Mouse (Mus musculus) neutrophil, adult 5-6 weeks (primary cell): ENCODE data around the gene Gna11. TPM values are rescaled to one million over a fixed set of nuclear protein-coding genes. Genes with fewer than 3 reads are reported as not detected.
A peak's percentile ranks its signal among the peaks of the same experiment; 100 is the strongest.

Experiments used
- ATAC-seq: fragments of 151-379, 151-347 bp; 2 replicates; pipeline ENCODE4 v1.8.0; 2017; ENCODE audit warnings: mild to moderate bottlenecking, moderate TSS enrichment; ENCODE audit not compliant: insufficient number of reproducible peaks, poor library complexity, low FRiP score, severe bottlenecking; ENCODE audit errors: extremely low read depth
- total RNA-seq: library from RNA; stranded (forward); fragments of 200-1000 nt; gene quantifications from 2 replicates; pipeline ENCODE4 v1.2.3, GENCODE M21; 2017

Gene Gna11
- total RNA-seq, 1 experiment from 2014 or later = 13.5 TPM

DNA sequence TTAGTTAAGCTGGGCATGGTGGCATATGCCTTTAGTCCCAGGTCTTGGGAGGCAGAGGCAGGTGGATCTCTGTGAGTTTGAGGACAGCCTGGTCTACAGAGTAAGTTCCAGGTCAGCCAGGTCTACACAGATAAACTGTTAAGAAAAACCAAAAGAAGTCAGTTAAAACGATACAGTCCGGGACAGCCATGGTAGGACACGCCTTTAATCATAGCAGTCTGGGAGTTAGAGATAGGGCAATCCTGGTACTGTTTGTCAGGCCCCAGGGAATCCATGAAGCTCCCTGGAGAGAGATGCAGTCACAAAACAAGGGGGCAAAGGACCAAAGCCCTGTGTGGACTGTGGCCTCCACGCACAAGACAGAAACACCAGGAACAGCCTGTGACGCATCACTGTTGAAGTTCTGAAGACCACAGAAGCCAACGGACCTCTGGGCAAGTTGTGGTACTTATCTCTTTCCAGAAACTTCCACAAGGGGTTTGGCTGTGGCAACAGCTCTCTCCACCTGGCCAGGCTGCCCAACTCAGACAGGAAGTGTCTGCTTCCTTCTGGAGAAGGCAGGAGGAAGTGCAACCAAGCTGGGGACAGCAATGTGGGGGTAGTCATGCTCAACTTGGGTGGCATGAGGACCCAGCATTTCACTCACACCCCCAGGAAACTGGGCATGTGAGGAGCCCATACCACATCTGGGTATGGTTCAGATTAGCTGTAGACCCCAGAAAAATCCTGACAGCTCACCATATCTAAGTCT lies 25.6 kb downstream of the Gna11 start:
- ATAC-seq = peak; percentile 25; the same call in 1 of the 2 replicates

GRCm38 (mm10) chr10:81518546-81518945 lies 26.4 kb downstream of the Gna11 start:
- peak; percentile 74 for ATAC-seq

- ATAC-seq = peak; percentile 64
Measured at GRCm38 (mm10) chr10:81517227-81517626, 27.8 kb downstream of the Gna11 start.

DNA sequence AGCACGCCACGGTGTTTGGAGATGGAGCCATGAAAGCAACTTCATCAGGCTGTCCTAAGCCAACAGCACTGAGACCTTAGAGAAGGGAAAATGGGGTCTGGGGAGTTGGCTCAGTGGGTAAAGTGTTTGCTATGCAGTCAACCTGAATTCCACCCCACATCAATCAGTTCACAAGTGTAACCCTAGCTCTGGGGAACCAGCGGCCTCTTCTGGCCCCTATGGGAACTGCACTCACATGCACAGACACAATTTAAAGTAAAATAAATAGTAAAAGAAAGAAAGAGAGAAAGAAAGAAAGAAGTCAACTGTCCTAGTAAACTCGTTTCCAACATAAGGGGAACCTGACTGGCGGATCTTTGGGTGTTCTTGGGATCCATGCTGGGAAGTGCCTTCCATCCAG lies 31.2 kb downstream of the Gna11 start:
- no peak for ATAC-seq

DNA sequence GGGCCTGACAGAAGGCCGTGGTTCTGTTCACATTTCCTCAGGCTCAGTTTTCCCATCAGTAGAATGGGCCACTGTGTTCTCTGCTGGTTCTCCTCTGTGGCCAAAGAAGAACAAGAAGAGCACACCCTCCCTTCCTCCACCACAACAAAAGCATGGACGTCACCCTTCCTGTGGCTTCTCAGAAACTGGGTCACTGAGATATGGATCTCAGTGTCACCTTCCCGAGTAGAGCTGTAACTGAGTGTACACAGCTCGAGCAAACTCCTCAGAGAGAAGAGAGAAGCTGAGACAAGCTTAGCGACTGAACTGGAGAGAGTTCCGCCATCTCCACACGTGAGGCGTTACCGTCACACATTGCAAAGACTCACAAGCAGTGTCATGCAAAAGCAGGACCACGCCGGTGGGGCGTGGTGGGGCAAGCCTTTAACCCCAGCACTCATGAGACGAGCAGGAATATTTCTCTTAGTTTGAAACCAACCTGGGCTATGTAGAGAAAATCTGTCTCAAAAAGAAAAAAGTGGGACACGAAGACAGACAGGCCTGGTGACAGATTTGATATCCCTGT lies 34.7 kb downstream of the Gna11 start:
- no peak for ATAC-seq

DNA sequence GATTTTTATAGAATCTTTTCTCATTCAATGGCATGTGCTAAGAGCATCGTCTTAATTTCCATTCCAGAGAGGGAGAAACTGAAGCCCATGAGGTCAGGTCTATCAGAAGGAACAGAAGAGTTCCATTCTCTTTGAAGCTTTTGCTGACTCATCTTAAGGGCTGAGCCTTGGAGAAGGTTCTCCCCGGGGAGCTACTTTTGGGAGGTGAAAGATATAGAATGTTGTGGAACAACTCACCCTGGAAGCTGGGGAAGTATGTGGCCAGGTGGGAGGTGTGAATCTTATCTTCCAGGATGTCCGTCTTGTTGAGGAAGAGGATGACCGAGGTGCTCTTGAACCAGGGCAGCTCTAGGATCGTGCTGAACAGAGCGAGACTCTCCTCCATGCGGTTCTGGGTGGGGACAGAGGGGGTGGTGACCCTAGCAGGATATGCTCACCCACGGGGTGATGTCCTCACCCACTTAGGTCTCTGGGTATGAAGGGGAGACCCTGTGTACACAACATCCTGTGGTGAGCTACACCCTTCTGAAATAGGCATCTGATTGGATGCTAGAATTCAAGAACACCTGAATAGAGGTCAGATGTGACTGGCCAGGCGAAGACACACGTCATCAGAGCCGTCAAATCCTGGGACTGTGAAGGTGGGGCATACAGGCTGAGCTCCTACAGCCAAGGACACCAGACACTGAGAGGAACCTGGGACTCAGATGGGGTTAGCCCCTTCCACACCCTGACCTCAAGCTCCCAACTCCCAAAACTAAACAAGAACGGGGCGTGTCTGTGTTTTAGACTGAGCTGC lies 37.1 kb downstream of the Gna11 start:
- peak; percentile 39; the same call in 1 of the 2 replicates for ATAC-seq

DNA sequence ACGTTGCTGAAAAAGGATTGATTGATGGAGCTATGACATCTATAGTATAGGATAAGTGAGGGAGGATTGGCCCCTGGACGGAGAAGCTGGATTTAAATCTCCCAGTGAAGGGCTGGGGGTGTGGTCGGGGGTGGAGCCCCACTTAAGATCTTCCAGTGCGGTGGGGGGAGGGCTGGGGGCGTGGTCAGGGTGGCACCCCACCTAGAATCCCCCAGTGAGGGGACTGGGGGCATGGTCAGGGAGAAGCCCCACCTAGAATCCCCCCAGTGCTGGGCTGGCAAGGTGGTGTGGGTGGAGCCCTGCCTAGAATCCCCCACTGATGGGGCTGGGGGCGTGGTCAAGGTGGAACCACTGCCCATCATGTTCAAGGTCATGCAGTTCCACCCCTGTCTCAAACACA lies 37.9 kb downstream of the Gna11 start:
- ATAC-seq = no peak

DNA sequence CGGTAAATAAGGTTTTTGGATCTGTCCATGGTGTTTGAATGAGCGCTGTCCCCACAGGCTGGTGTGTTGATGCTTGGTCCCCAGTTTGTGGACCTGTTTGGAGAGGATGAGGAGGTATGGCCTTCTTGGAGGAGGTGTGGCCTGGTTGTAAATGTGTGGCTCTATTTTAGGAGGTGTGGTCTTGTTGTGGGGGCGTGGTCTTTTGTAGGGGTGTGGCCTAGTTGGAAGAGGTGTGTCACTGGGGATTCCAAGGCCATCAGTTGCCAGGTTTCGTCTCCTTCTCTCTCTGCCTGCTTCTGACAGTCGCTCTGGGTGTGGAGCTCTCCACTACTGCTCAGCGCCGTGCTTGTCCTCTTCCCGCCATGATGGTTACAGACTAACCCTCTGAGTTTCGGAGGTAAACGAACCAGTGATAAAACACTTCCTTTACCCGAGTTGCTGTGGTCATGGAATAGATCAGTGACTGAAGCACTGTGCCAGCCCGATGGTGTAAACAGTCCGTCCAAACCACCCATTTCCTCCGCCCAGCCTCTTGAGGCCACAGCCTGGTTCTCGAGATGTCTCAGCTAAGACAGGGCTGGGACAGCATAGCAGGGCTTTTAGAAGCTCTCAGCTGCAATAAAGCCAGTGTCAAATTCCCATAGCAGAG lies 39.9 kb downstream of the Gna11 start:
- no peak for ATAC-seq

- peak; percentile 64 for ATAC-seq
Measured at GRCm38 (mm10) chr10:81502658-81503057, 42.3 kb downstream of the Gna11 start.

- no peak for ATAC-seq
Measured at GRCm38 (mm10) chr10:81501863-81502262, 43.1 kb downstream of the Gna11 start.

GRCm38 (mm10) chr10:81500032-81500431 lies 45.0 kb downstream of the Gna11 start, which contains the start of gene S1pr4:
Gene S1pr4 (minus strand): TSS chr10:81500132.
- no peak for ATAC-seq

- peak; percentile 37 for ATAC-seq
Measured at GRCm38 (mm10) chr10:81499250-81499901, 45.6 kb downstream of the Gna11 start.

GRCm38 (mm10) chr10:81498316-81499249 lies 46.4 kb downstream of the Gna11 start:
- no peak for ATAC-seq

DNA sequence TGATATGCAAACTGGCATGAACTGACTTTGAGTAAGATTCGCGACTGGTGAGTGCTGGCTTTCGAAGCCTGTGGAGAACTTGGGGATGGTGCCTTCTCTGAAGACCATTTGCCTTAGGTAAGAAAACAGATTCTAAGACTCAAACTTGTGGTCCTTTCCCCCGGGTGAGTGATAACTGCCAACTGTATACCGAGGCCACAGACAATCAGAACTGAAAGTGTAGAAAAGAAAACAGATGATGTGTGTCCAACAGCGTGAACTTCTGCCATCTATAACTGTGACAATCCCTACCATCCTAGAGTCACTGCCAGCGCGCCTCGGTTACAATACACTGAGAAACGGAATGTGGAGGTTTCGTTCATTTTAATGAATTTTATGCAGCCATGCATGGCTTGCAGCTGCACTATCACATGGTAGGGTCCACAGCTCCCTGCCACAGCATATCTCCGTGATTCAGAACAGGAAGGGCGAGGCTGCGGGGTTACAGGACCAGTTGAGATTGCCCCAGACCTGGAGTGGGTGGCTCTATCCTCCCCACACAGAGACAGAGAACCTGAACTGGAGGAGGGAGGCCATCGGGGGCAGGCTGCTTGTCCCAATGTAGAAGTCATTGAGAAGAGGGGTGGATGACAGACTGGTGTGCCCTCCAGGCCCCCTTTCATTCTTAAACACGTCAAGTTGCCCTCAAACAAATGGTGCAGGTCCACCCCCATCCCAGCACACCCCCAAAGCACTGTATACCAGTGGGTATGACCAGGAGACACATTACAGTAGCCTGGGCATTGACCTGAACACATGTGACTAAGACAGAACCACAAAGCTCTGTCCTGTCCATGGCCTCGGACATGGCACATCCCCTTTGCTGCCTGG lies 47.4 kb downstream of the Gna11 start:
- no peak for ATAC-seq

- no peak for ATAC-seq
Measured at GRCm38 (mm10) chr10:81496969-81497368, 48.0 kb downstream of the Gna11 start.

GRCm38 (mm10) chr10:81496264-81496901 lies 48.6 kb downstream of the Gna11 start, which contains the start of gene Ncln:
Gene Ncln (minus strand): TSS chr10:81496392.
- peak; percentile 83 for ATAC-seq
